Mouse (Mus musculus): ENCODE results near the gene Tex21. TPM values are rescaled to one million over a fixed set of nuclear protein-coding genes. Genes with fewer than 3 reads are reported as not detected.
"Not testable (repeated sequence)": the region's sequence is repeated elsewhere in the genome, so short reads cannot be mapped to it uniquely, and the experiment has no call there.

The Tex21 gene
- total and polyA plus RNA-seq, 3 experiments, result not detected

DNA sequence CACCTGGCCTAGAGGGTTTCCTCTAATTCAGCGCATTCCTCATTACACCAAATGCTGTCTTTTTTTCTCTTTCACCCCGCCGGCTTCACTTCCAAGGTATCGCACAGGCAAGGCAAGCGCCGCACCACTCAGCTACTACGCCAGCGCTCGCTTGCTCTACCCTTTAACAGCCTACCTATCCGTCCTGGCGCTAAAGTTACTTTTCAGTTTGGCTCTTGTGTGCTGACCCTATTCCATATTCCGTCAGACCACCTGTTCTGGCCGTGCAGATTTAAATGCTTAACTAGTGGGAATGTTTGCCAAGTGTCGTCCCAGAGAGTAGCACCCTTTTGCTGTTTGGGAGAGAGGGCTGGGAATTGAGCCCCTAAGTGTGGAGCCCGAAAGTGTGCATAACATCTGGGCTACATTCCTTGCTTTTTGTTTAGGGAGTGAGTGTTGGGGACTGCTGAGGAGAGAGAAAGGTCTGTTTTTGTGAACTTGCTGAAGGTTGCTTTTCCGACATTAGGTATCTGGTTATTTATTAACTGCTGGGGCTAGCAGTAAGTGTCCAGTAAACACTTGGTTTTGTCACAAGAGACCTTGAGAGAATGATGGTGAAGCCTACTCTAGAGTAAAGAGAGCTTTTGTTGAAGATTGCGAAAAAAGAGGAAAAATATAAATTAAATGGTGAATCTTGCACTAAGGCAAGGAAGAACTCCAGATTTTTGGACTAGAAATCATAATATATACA lies 9.7 kb upstream of the Tex21 start:
- peak; percentile 10 for DNase-seq

DNA sequence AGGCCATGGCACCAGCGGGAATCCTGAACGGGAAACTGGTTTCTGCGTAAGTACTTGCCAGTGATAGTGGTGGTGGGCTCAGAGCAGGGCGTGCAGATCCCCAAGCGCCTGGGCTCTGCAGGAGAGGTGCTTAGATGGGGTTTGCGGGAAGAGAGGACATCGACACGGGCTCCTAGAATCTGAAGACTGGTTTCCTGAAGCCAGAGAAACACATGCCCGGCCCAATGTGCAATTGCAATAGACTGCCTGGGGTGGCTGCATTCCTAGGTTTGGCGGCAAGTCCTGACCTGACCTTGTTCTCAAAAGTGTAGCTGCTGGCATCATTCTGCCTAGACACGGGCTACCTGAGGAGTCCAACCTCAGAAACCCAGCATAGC lies 8.9 kb upstream of the Tex21 start:
- DNase-seq, result no peak

DNA sequence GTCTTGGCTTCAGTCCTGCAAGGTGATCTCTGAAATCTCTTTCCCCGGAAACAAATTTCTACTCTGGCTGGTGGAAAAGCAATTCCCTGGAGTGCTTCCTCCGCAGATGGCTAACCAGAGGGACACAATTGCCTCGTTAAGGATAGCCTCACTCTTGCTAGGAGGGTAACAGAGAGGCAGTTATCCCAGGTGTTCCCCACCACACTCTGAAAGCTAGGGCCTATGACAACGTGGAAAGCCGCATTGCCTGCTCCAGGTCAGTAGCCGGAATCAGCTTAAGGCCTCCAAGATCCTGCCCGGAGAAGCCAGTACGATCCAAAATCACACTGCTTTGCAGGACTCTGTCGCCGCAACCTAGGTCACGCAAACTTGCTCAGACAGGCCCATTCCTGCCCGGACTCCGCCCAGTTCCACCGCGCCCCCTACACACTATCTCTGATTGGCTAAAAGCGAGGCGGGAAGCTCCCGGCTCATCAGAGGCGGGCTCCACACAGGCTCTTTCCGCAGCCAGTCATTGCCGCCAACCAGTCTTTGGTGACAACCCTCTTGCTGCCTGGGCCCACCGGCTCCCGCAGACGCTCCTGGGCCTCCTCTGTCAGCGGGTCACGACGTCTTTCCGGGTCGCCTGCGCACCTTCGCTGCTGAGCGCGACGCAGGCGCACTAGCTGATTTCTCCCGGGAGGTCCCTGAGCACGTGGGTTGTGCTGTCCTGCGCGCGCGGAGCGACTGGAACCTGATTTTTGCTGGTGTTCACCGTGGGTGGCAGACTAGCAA lies 8.4 kb upstream of the Tex21 start, which contains the start of gene Mthfd1:
Gene Mthfd1 (plus strand): TSS at position 574 of the 774 bp plus-strand sequence.
- peak; percentile 97 for DNase-seq

DNA sequence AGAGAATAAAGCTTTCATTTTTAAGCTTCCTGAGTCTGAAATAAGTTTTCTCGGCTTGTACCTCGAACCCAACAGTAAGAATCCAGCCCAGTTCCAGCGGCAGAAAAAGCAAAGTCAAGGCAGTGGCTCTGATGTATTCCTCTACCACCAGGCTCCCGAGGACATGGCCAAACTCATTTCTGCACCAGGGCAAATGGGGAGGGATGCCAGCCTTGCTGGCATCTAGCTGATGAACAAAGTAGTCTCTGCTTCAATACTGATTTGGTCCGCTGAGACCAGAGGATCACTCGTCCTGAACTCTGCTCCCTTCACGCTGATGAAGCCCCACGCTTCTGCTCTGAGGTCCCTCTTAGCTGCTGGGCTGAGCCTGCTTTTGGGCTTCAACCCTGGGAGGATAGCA lies 7.4 kb upstream of the Tex21 start:
- no peak for DNase-seq

DNA sequence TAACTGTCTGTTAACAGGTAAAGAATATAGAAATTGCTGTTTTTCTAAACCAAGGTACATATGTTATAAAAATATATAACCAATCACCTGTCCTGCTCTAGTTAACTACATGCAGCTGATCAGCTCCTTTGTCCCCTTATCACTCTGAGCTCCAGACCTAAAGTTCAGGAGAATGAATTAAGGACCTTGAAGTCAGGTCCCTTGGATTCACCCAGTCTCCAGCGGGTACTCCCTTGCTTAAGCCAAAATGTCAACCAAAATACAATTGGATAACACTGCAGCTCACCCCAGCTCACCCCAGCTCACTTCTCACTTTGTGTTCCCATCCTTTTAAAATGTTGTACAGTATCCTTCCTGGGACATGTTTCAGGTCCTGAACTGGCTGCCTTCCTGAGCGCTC lies 7.0 kb upstream of the Tex21 start:
- DNase-seq, result no peak

DNA sequence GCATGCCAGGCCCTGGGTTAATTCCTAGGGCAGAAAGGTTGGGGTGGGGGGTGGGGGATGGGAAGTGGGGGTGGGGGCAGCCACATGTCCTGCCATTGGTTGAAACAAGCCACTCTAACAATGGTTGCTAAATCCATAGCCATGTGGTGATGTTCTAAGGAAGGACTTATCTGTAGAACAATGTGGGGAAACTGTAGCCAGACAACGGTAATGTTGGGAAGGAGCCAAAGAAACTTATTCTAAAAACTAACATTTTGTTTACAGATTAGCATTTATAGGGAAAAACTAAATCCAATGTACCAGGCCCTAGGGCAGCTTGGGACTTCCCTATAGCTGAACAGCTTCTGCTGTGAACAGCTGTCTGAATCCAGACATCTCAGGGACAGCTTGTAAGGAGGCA lies 6.5 kb upstream of the Tex21 start:
- DNase-seq, result no peak

DNA sequence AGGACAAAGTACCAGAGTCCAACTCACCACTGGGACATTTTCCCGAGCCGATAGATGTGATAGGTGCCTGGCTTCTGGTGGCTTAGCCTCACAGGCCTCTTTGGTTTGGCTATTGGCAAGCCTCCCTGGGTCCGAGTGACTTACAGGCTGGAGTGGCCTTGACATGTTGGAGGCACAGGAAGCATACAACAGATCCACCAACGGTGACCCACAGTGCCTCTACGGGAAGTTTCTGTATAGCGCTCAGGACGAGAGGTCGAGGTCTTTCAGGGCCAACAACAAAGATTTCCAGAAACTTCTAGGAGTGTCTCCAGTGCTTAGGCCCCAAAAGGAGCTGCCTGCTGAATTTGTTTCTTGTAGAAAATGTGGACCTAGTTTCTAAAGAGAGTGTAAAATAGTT lies 1.6 kb downstream of the Tex21 start:
- DNase-seq, result no peak

DNA sequence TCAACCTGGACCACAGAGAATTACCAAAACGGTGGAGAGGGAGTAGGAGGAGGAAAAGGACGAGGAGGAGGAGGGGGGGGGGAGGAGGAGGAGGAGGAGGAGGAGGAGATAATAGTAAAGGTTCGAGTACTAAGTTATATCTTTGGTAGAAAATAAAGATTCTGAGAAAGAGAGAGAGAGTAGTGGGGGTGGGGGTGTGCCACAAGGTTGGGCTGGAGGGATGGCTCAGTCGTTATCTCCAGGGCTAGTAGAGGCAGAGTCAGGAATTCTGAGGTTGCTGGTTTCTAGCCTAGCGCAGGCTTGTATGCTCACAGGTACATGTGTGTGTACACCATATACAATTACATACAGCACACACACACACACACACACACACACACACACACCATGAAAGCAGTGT lies 4.7 kb downstream of the Tex21 start:
- DNase-seq, result no peak

DNA sequence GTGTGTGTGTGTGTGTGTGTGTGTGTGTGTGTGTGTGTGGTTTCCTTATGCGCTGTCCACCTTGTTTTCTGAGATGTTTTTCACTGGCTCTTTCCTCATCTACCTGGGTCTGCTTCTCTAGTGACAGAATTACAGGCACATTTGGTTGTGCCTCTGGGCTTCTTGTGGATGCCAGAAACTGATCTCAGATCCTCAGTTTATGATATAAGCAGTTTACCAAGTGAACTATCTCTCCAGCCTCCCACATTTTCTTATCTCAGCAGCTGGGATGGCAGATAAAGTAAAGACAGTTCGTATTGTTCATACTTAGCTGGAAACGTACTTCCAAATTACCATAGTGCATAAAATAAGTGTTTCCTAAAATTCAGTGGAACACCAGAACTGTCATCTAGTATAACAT lies 5.5 kb downstream of the Tex21 start:
- DNase-seq, result no peak

DNA sequence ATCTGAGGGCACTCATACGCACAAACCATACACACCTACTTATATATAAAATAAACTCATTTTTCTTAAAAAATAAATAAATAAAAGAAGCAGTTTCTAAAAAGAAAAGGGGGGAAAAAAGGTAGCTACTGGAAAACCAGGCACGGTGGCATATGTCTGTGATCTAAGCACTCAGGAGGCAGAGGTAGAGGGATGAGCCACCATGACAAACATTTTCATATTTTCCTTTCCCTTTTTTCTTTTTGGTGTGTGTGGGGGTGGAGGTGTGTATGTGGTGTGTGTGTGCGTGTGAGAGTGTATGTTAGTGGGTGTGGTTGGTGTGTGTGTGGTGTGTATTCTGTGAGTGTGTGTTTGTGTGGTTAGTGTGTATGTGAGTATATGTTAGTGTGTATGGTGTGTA lies 5.9 kb downstream of the Tex21 start:
- no peak for DNase-seq

DNA sequence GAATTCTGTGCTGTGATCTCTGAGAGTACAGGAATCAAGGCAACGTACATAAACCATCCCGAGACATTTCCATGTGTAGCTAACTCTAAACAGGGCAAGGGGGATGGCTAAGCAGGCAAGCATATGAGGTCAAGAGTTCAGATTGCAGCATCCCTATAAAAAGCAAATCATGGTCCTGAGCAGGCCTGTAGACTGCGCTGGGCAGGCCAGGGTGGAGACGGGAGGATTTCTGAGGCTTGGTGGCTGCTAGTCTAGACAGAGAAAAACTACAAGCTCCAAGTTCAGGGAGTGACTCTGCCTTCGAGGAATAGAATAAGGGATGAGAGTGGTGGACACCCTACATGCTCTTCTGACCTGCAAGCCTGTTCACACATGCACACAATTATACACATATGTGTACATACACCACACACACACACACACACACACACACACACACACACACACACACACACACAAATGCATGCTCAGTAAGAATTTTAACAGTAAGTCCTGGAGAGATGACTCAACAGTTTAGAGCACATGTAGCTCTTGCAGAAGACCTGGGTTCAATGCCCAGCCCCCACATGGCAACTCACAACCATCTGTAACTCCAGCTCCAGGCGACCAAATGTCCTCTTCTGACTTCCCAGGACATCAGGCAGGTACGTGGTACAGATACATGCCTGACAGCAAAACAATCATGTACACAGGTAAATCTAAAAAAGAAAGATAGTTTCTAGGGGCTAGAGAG lies 6.5 kb downstream of the Tex21 start:
- no peak for DNase-seq

DNA sequence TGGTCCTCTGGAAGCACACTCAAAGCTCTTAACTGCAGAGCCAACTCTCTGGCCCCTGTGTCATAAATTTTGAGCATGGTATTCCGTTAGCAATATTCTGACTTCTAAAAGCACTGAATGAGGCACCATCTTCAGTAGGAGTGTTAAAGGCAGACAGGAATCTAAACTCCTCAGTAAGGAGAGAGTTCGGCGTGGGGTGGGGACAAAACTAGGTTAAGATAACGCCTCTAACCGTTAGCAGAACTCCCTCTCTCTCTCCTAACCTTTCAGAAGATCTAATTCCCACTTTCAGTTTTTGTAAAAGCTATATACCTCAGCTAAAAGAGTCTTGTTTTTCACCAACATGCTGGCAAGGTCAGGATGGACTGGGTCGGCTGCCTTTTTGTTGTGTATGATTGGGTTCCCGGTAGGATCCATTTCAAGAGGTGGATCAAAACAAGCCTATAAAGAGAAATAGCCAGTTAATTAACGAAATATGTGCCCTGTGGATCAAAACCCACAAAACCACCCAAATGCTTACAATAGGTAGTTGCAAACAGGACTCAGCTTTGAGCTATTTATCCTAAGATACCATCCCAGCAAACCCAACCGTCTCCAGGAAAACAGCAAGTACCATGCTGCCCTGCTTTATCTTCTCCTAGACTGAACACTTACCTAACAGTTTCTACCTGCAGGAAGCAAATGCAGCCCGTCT lies 7.3 kb downstream of the Tex21 start:
- DNase-seq, result no peak

DNA sequence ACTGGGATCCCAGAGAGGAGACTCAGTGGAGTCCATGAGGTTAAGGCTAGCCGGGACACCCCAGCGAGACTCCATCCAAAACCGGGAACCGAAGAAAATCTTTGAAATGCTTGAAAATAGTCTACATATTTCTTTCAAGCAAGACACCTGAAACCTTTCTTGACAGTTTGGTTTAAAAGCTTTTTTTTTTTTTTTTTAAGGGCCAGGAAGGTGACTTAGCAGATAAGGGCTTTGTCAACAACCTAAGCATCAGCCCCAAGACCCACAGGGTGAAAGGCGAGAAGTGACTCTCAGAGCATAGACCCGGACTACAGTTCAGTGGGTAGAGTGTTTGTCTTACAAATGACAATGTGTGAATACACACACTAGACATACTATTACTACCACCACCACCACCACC lies 11.3 kb downstream of the Tex21 start:
- no peak for DNase-seq

DNA sequence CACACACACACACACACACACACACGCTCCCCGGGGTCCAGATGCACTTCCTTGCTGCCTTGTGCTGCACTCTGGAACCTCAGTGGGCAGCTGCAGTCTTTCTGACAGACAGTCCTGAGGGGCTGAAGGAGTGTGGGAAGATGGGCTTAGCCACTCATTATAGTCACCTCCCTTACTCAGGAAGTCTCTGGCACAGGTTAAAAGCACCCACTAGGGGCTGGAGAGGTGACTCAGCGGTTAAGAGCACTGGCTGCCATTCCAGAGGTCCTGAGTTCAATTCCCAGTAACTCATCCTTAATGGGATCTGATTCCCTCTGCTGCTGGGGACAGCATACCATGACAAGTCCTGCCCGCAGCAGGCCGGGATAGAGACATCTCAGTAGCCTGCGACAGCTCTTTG lies 15.9 kb downstream of the Tex21 start:
- DNase-seq, result no peak

DNA sequence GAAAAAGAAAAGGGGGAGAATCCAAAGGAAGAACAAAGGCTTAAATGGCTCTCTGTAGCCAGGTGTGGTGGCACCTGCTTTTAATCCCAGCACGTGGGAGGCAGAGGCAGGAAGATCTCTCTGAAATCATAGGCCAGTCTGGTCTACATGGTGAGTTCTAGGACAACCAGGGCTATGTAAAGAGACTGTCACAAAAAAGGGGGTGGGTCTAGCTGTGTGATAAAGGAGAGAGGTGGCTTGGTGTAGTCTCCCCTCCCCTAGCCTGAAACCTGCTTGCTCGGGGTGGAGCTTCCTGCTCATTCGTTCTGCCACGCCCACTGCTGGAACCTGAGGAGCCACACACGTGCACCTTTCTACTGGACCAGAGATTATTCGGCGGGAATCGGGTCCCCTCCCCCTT lies 24.4 kb downstream of the Tex21 start:
- DNase-seq, result not testable (repeated sequence)

DNA sequence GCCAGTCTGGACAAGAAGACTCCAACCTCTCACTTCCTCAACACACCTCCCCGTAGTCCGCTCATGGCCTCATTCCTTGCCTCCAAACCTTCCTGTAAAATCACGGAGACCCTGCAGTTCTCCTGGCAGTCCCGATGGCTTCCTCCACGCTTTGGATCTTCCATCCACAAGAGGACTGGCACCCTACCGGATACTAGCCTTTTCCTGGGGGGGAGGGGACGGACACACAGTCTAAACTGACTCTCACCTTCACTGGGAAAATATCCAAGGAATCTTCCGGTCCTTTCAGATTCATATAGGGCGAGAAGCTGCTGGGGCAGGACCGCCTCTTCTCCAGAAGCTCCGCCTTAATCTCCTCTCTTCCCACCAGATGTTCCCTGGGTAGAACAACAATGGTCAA lies 29.8 kb downstream of the Tex21 start:
- no peak for DNase-seq

DNA sequence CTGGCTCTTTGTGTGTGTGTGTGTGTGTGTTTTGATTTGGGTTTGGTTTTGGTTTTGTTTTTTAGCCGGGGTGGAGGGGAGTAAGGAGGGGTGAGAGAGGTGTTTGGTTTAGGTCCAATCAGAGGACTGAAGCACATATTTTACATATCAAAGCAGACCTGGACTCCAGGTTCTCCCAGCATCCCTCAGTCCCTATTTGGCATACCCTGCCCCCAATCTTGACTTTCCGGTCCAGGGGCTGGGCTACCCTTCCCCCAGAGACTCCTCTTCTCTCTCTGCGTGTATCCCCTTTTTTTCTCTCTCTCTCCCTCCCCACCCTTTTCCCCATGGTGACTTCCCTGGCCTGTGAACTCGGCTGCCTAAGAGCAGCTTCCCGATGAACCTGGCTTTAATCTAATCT lies 31.4 kb downstream of the Tex21 start:
- DNase-seq, result no peak

DNA sequence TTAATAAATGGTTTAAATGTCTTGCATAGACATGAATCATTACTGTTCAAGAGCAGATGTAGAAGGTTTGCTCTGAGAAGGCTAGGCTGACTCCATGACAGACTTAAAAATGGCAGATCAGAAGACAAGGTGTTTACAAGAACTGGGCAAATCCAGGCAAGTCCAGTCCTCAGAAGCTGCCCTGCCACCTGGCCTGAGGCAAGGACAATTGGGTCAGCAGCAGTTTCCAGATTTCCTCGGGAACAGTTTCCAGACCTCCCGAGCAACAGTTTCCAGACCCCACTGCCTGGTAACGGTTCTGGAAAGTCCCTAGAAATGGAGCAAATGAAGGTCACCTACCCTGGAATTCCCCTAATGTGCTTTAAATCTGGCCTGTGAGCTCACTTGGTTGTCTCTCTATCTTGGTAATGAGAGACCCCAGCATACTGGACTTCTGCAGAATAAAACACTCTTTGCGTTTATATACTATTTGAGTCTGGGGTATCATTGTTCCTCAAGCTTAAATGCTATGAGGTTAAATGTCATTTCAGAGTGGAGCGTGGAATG lies 37.0 kb downstream of the Tex21 start:
- DNase-seq, result no peak

DNA sequence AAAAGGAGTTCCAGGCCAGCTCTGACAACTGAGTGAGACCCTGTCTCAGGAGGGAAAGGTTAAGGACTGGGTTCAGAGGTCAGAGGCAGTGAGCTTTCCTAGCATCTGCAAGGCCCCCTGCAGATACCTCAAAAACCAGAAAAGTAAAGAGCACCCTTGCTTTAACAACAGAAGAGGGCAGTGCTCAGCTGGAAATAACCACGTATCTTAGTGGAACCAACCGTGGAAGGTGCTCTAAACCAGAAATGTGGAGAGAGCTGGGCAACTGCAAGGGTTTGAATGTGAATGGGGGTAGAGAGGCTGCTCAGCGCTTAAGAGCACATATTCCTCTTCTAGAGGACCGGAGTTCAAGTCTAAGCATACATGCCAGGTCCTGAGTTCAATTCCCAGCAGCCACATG lies 46.2 kb downstream of the Tex21 start:
- DNase-seq, result no peak

DNA sequence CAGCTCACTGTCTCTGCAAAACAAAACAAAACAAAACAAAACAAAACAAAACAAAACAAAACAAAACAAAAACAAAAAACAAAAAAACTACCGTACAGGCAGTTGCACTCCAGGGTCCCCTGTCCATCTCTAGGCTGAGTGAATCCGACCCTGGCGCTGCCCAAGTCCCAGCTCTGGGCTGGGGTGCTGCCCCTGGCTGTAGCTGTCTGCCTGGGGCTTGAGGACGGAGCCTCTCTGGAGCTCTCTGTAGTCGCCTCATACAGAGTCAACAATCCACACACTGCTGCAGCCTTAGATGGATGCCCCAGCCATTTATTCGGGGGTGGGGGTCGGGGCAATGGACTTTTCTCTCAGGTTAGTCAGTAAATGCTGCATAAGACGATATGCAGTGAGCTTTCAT lies 49.5 kb downstream of the Tex21 start:
- no peak for DNase-seq

DNA sequence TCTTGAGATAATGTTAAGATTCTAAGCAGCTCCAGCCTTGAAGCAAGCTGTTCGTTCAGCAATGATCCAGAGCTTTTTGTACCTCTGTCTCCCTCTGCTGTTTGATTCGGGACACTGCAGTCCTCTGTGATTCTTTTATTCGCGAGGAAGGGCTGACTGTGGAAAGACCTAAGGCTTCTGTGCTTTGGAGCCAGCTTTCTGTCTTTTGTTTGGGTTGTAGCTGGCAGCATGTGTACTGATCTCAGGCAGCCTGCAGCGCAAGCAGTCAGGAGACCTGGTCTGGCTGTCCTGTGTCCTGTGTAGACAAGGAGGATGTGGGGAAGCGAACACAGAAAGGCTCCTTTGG lies 49.9 kb downstream of the Tex21 start:
- DNase-seq, result peak; percentile 79
